Mouse (Mus musculus) small intestine, adult 2 months (tissue): ENCODE data around the gene Ift43. TPM values are rescaled to one million over a fixed set of nuclear protein-coding genes. Genes with fewer than 3 reads are reported as not detected.

Experiments
- H3K27ac ChIP-seq: fragments of 200-500 bp; 2 replicates; pipeline ENCODE4 v1.5.1; 2012; ENCODE audit warnings: low read depth, low read length, control low read depth, inconsistent platforms; ENCODE audit not compliant: insufficient read depth
- H3K27me3 ChIP-seq: fragments of 200-500 bp; 2 replicates; pipeline ENCODE4 v1.6.1; 2012; ENCODE audit warnings: mild to moderate bottlenecking, moderate library complexity, low read length, inconsistent platforms; ENCODE audit not compliant: control insufficient read depth, insufficient read depth
- H3K36me3 ChIP-seq: fragments of 200-500 bp; 2 replicates; pipeline ENCODE4 v1.6.1; 2012; ENCODE audit warnings: mild to moderate bottlenecking, low read length, control low read depth, inconsistent platforms; ENCODE audit not compliant: control insufficient read depth, insufficient read depth
- H3K4me1 ChIP-seq: fragments of 200-500 bp; 2 replicates; pipeline ENCODE4 v1.6.1; 2012; ENCODE audit warnings: low read length, inconsistent platforms, mixed read lengths; ENCODE audit not compliant: control insufficient read depth, insufficient read depth, insufficient read length
- H3K4me3 ChIP-seq: fragments of 200-500 bp; 2 replicates; pipeline ENCODE4 v1.5.1; 2012; ENCODE audit warnings: low read depth, mild to moderate bottlenecking, control low read depth, inconsistent platforms, low read length, moderate library complexity
- CTCF ChIP-seq: fragments of 200-500 bp; IDR thresholded peaks from 2 replicates; pipeline ENCODE4 v1.5.1; 2012; ENCODE audit warnings: low read depth, mild to moderate bottlenecking, control low read depth, inconsistent platforms, low read length, moderate library complexity, mixed read lengths; ENCODE audit not compliant: insufficient replicate concordance, insufficient read length; ENCODE audit errors: extremely low read depth
- POLR2A ChIP-seq: fragments of 200-500 bp; IDR thresholded peaks from 2 replicates; pipeline ENCODE4 v1.6.1; 2012; ENCODE audit warnings: low read depth, mild to moderate bottlenecking, control low read depth, inconsistent platforms, low read length, moderate library complexity
- WGBS: fragments of 180-500 bp; shearing (Covaris S2); methylation state at CpG from one replicate; pipeline ENCODE4 v1.1.7; 2018; 5-methylcytosine and 5-hydroxymethylcytosine counted together
- polyA plus RNA-seq: library from polyadenylated mRNA; depleted of rRNA; stranded (reverse); fragments of >200 nt; gene quantifications from 2 replicates; pipeline ENCODE4 v1.2.3, GENCODE M21; 2012

Ift43 gene
- polyA plus RNA-seq, 1 experiment = 15.2 TPM

GRCm38 (mm10) chr12:86046776-86047175, 35.6 kb upstream of the Ift43 start:
- TF ChIP-seq CTCF (no peak), POLR2A (no peak)
- Histone ChIP-seq H3K4me3 (no peak overlapping the region), H3K36me3 (no peaks in the 10 kb centered on the region), H3K27me3 (no peaks in the 10 kb centered on the region), H3K27ac (no peak overlapping the region), H3K4me1 (0 out of 2 replicates have a peak, but pooled peaks cover 4% of the 10 kb centered on the region)
- 91% methylated on average over 2 of the region's 2 CpGs for WGBS

GRCm38 (mm10) chr12:86047376-86047775, 35.0 kb upstream of the Ift43 start:
- 76% methylated on average over 8 of the region's 8 CpGs for whole genome bisulfite sequencing
- H3K4me3 ChIP-seq = no peak overlapping the region
- TF ChIP-seq POLR2A = no peak
- no peak for TF ChIP-seq CTCF
- no peaks in the 10 kb centered on the region for H3K36me3 ChIP-seq
- H3K27me3 ChIP-seq = no peaks in the 10 kb centered on the region
- no peak overlapping the region for H3K27ac ChIP-seq
- H3K4me1 ChIP-seq = 0 out of 2 replicates have a peak, but pooled peaks cover 4% of the 10 kb centered on the region

GRCm38 (mm10) chr12:86049813-86050212, 32.5 kb upstream of the Ift43 start:
- 77% methylated on average over 6 of the region's 6 CpGs for WGBS

GRCm38 (mm10) chr12:86051477-86051876, 30.9 kb upstream of the Ift43 start:
- Histone ChIP-seq H3K27me3 (no peaks in the 10 kb centered on the region), H3K4me1 (no peaks in the 10 kb centered on the region), H3K4me3 (no peak overlapping the region), H3K27ac (no peak overlapping the region), H3K36me3 (no peaks in the 10 kb centered on the region)
- TF ChIP-seq POLR2A = no peak
- no peak for TF ChIP-seq CTCF
- WGBS = 86% methylated on average over 5 of the region's 5 CpGs

More at GRCm38 (mm10) chr12:86049813-86050212, 32.5 kb upstream of the Ift43 start:
- H3K27ac ChIP-seq = no peak overlapping the region
- H3K36me3 ChIP-seq = no peaks in the 10 kb centered on the region
- H3K4me3 ChIP-seq = no peak overlapping the region
- TF ChIP-seq CTCF (no peak), POLR2A (no peak)
- H3K4me1 ChIP-seq = 0 out of 2 replicates have a peak, but pooled peaks cover 4% of the 10 kb centered on the region
- H3K27me3 ChIP-seq = no peaks in the 10 kb centered on the region

- H3K27ac ChIP-seq = no peak overlapping the region
- H3K4me3 ChIP-seq = no peak overlapping the region
- no peaks in the 10 kb centered on the region for H3K36me3 ChIP-seq
- no peaks in the 10 kb centered on the region for H3K4me1 ChIP-seq
- no peaks in the 10 kb centered on the region for H3K27me3 ChIP-seq
- TF ChIP-seq CTCF (no peak), POLR2A (no peak)
- WGBS = 93% methylated on average over 2 of the region's 2 CpGs
These were observed 27.0 kb upstream of the Ift43 start for GRCm38 (mm10) chr12:86055306-86055705.

- 76% methylated on average over 8 of the region's 8 CpGs for WGBS
- Histone ChIP-seq H3K4me3 (no peak overlapping the region), H3K27ac (no peak overlapping the region), H3K36me3 (no peaks in the 10 kb centered on the region), H3K4me1 (no peaks in the 10 kb centered on the region), H3K27me3 (no peaks in the 10 kb centered on the region)
- TF ChIP-seq CTCF = no peak
- TF ChIP-seq POLR2A = no peak
These were observed 25.4 kb upstream of the Ift43 start for GRCm38 (mm10) chr12:86056976-86057375.

- no peaks in the 10 kb centered on the region for H3K36me3 ChIP-seq
- H3K27me3 ChIP-seq = no peaks in the 10 kb centered on the region
- H3K4me3 ChIP-seq = no peak overlapping the region
- H3K27ac ChIP-seq = no peak overlapping the region
- H3K4me1 ChIP-seq = no peaks in the 10 kb centered on the region
- no peak for TF ChIP-seq POLR2A
- TF ChIP-seq CTCF = no peak
- WGBS = 88% methylated on average over 8 of the region's 8 CpGs
These were observed 24.8 kb upstream of the Ift43 start for GRCm38 (mm10) chr12:86057516-86057915.

GRCm38 (mm10) chr12:86059341-86059740, 23.0 kb upstream of the Ift43 start:
- no peaks in the 10 kb centered on the region for H3K36me3 ChIP-seq
- no peak overlapping the region for H3K27ac ChIP-seq
- H3K4me3 ChIP-seq = no peak overlapping the region
- 65% methylated on average over 6 of the region's 6 CpGs for WGBS
- H3K4me1 ChIP-seq = no peaks in the 10 kb centered on the region
- H3K27me3 ChIP-seq = no peaks in the 10 kb centered on the region
- TF ChIP-seq POLR2A (no peak), CTCF (no peak)
